Mouse (Mus musculus) testis, adult 2 months (tissue): ENCODE results near the gene Olfr699.

ENCODE experiments used
- CTCF ChIP-seq: fragments of 200-500 bp; IDR thresholded peaks from 2 replicates; pipeline ENCODE4 v1.5.1; 2012; ENCODE audit warnings: low read depth, mild to moderate bottlenecking, inconsistent platforms, low read length, moderate library complexity; ENCODE audit not compliant: control insufficient read depth, insufficient read depth, insufficient replicate concordance
- POLR2A ChIP-seq: fragments of 200-500 bp; IDR thresholded peaks from 2 replicates; pipeline ENCODE4 v1.6.1; 2012; ENCODE audit warnings: low read depth, mild to moderate bottlenecking, inconsistent platforms, low read length, moderate library complexity; ENCODE audit not compliant: control insufficient read depth

DNA sequence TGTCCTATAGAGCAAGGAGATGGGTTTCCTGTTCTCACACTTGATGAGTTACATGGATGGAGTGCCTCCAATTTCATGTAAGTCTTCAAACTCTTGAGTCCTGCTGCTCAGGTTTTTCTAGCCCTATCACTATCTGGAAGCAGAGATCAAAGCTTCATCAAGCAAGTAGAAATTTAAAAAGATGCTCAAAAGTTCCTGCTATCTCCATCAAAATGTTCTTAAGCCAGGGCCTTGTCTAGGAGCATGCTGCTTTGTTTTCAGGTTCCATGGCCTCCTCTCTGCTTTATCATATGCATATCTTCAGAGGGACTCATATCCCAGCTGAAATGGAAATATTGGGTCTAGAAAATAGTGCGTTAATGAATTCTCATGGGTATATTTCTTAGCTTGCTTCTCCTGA is 15.7 kb upstream of the Olfr699 start, which contains the start of gene Olfr700:
- TF ChIP-seq CTCF (no peak), POLR2A (no peak)
